Mouse (Mus musculus): ENCODE measurements around the gene Vipr2.

Vipr2 gene

DNA sequence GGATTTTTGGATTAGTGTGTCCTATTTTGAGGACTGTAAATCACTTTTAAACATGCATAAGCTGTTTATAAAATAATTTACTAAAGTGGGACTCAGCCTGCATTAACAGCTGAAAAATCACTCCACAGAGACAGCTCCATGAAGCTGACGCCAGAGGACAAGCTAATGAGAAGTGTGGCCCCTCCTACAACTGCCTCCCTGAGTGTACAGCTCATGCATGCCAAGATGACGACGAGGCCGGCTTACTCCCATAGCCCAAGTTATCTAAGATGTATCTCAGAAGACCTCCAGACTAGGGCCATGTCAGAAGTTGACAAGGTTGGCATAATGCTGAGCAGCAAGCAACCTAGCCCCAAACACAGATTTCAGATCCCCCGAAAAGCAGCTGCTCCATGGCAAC is 81.7 kb downstream of the Vipr2 start:
- DNase-seq: no peak

DNA sequence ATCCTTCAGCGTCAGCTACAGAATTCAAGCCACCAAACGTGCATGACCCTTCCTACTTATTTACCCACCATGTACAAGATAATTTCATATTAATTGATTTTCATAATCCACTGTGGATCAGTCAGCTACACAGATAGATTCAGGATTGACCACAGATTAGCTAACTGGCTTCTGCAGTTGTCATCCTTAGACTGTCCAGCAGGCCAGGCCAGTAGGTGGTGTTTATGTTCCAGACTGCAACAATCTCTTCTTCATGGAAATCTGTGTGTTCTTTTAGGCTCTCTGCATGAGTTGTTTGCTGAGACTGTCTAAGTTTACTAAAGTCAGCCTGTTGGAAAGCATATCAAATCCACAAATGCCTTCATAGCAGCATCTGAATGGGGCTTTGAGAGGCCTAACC is 82.2 kb downstream of the Vipr2 start:
- no peak for DNase-seq

DNA sequence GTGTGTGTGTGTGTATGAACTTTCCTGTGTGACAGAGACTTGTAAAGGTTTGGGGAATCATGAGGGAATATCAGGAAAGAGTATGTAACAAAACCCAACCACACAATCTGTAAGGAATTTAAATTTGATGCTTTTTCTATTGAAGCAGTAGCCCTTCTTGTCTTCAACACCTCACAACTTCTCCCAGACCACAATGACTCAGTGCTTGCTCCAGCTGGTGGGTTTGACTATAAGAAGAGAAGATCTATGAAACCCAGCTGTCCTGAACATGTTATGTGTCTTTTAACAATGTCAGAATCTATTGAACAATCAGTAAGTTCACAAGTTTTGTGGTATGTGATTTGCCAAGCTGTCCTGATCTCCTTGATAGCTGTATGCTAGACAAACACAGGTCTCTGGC is 87.8 kb downstream of the Vipr2 start:
- DNase-seq: no peak

DNA sequence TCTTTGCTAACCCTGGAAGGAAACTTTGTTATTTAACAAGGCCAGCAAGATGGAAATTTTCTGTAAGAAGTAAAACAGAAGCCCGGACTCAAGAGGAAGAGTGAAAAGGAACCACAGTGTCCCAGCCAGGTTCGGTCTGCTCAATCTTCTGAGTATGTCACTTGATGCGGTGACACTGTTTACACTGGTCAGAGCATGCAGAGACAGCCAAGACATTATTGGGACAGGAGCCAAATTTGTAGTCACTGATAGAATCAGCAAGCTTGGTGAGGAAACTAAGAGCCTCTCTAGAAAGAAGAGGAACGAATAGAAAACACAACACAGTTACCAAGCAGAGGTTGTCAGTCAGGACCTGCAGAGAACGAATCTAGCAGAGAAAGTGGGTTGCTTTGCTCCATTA is 92.1 kb downstream of the Vipr2 start:
- DNase-seq: no peak

DNA sequence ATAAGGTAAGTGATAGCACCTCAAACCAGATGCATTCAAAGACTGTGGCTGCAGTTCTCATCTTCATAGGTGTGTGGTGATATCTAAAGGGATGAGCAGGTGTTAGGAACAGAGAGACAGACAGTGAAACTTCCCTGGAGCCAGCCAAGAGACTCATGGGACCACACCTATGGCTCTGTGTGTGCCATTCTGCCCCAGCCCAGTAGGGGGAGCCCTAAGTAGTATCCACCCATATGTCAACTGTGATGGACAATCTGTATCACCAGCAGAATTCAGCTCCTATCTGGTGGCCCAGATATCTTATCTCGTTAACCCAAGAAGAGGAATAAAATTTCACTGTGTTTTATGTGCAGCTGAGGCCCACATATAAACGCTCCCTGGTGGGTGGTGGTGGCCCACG is 99.4 kb downstream of the Vipr2 start:
- no peak for DNase-seq

DNA sequence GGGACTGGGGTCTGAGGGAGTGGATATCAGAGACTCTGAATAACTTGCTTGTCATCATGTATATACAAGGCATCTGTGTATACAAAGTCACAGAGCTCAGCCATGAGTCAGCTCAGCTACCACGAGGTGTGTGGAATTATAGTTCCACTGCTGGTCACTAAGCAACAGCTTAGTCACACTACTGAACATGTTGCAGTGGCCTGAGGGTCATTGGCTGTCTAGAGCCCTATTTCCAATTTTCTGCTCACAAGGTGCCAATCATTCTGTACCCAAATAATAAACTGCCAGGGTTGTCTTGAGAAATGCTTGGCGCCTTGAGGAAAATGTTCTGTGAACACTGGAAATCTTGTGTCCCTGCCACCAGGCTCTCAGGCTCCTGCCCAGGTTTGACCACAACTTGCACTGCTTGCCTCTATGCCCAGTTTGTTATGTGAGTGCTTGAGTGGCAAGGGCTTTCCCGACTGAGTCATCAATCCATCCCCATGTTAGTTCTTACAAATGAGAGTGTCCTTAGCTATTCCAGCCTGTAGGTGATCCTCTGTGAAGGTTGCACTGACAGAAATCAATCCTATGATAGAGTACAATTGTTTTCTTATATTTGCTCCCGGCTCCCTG is 104.0 kb downstream of the Vipr2 start:
- DNase-seq: no peak

DNA sequence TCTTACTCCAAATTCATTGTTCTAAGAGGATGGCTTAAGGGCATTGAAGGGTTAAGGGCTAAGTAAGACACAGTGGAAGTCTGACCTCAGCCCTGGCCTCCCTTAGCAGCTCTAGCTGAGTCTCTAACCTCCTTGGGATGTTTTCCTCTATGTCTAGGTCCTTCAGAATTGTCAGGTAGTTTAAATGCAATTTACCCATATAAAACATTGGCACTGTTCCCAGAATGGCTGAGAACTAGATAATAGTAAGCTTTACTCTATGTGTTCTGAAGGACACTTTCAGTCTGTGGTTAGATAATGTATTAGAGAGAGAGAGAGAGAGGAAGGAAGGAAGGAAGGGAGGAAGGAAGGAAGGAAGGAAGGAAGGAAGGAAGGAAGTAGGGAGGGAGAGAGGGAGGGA is 104.8 kb downstream of the Vipr2 start:
- DNase-seq: no peak

DNA sequence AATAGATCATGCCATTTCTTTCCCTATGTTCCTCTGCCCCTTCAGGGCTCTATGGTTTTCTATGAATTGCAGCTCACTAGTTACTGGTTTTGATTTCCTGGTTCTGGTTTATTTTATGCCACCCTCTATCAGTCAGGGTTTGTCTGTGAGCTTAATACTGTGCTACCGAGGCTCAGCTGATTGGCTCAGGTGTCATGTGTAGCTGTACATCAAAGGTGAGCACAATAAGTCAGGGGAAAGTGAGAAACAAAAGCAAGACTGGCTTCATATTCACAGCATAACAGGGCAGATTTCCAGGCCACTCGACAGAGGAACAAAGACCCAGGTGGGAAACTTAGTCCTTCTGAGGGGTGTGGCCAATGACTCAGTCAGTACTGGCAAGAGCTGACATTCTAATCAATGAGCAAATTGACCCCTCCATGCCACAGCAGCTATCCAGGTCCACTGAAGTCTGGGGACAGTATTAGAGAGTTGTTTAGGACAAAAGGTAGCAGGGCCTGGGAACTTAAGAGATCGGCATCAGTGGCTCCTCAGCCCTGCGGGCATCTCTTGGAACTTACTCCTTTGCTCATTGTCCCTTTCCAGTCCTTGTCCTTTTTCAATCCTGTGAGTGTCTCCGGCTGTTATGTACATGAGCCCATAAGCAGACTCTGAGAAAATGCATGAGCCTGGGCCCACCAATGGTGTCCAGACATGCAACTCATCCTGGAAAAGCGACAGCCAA is 105.8 kb downstream of the Vipr2 start:
- DNase-seq: no peak

DNA sequence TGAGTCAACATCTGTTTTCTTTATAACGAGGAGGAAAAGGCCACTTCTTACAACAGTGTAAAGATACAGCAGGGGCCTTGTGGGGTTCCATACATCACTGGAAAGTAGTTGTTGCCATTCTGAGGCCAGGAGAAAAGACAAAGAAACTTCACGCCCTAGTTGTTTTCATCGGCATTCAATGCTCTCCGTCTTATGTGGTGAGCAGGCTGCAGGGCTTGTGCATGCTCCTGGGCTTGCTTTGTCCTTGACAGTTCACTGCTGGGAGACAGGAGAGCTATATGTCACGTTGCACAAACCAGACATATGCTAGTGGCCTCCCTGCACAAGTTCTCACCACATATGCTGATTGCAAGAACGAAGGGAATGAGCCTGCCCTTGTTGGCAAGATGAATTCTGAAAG is 116.4 kb downstream of the Vipr2 start:
- no peak for DNase-seq

DNA sequence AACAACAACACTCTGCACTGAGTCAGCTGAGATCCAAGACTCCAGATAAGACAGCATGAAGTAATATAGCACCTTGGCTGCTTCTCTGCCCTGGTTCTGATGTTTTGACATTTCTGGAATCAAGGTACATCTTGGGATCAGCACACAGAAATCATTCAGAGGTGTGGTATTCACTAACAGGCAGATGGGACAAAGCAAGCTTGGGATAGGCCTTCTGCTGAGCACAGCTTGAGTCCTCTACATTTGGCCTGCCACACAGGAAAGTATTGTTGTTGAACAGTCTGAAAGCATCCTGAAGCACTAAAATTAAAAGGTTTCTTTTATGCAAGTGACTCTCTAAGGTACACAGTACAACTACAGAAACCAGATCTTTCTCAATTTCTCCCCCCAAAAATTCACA is 117.1 kb downstream of the Vipr2 start:
- DNase-seq: peak; percentile 46
